Mouse (Mus musculus) embryo, embryonic 11 days (tissue): ENCODE measurements at regions not wholly inside any gene's neighbourhood (a gene's known extent, or its start where the extent isn't known, plus 50 kb on each side); places are given as distances from the start of the nearest gene placed in this dataset.

ENCODE experiments used
- DNase-seq: peaks from one replicate; pipeline ENCODE4 v3.0.0-alpha.2; 2015

DNA sequence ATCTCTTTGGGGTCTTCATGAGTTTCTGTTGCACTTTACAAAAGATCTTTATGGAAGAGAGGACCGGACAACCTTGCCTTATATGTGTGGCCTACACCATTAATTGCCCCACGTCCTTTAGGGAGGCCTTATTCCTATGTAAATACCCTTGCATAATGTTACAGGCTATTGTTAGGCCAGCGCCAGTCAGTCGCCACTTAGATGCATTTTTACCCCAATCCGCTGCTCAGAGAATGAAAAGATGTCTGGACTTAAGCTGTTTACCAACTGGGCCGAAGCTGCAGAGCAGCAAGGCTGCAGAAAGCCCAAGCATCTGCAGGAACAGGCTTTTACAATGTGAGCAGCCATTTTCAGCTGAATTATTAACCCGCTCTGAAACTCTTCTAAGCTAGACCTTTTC is 79.5 kb upstream of the Otx2 start:
- DNase-seq, result peak; percentile 36

DNA sequence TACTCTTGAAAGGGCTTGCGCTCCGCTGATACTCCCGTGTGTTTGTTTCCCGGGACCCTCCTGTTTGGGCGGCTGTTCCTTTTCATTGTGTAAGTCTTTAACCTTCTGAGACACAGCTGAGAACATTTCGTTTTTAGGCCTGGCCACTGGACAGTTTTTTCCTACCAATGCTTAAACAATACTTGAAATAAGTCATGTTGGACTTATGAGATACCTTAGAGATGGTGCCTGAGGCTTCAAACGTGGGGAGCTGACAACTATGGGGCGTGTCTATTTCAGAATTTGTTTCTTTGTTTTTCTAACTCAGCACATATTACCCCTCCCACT is 78.9 kb upstream of the Otx2 start:
- DNase-seq, result no peak

- DNase-seq, result peak; percentile 52
Measured at GRCm38 (mm10) chr14:48751751-48752578, 78.3 kb upstream of the Otx2 start.

DNA sequence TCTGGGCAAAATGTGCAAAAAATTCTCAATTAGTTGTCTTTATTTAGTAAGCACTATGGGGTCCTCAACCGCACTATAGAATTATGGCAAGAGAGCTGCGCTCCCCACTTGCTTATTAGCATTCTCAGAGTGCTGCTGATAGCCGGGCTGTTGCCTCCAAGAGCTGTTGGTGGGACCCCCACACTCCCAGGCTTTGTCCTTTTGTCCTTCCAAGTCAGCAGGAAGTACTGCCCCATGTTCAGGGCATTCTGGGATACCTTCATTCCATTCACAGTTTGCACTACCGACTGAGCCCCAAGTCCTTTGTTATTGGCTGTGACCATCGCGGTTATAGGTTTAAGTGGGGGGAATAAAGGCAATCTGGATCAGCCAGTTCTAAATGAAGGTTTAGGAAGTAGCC is 77.4 kb upstream of the Otx2 start:
- peak; percentile 26 for DNase-seq

DNA sequence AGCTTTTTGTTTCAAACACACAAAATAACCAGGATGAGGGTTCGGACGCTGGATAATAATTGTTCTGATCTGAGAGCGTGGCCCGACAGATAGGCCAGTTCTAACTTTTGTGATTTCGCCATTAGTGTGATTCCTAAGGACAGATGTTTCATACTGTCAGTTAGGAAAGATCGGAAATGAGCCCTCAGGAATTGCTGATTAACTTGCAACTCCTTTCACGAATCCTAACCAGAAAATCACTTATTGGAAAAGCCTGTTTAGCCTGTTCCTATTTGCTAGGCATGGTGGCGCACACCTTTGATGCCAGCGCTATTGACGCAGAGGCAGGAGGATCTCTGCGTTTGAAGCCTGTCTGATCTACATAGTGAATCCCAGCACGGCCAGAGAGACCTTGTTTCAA is 75.4 kb upstream of the Otx2 start:
- no peak for DNase-seq

GRCm38 (mm10) chr14:48747936-48748335 is 74.3 kb upstream of the Otx2 start:
- DNase-seq, result no peak

- peak; percentile 23 for DNase-seq
Measured at GRCm38 (mm10) chr14:48740942-48741602, 67.5 kb upstream of the Otx2 start.

GRCm38 (mm10) chr14:48739121-48739520 is 65.5 kb upstream of the Otx2 start:
- no peak for DNase-seq

DNA sequence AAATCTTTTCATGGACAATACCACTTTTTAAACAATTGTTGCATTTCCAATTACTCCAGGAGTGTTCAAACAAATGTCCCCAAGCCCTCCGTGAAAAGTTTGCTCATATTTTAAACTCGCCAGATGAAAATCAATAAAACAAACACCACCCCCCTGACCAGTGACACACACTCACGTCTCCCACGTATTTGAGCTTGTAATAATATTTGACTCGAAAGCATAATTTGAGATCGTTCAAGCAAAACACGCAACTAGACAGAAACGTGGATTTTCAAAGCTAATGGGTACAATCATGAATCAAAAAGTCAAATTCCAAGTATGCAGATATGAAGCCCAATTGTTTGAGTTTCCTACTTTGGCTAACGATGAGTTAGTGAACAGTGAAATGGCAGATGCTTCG is 65.0 kb upstream of the Otx2 start:
- DNase-seq, result no peak

GRCm38 (mm10) chr14:48738213-48738612 is 64.6 kb upstream of the Otx2 start:
- DNase-seq, result peak; percentile 62

GRCm38 (mm10) chr14:48736969-48737860 is 63.6 kb upstream of the Otx2 start:
- peak; percentile 36 for DNase-seq

- no peak for DNase-seq
Measured at GRCm38 (mm10) chr14:48736211-48736610, 62.6 kb upstream of the Otx2 start.

- DNase-seq, result no peak
Measured at GRCm38 (mm10) chr14:48729996-48730395, 56.4 kb upstream of the Otx2 start.
